Mouse (Mus musculus): Measurements from ENCODE around the gene Gm10320. TPM values are rescaled to one million over a fixed set of nuclear protein-coding genes. Genes with fewer than 3 reads are reported as not detected.
A peak's percentile ranks its signal among the peaks of the same experiment; 100 is the strongest.

The Gm10320 gene
- polyA plus RNA-seq, 2 experiments: 0.85 to 0.96 TPM

GRCm38 (mm10) chr13:98471756-98472155 is 20.0 kb downstream of the Gm10320 start:
- Histone ChIP-seq H3K27me3 (ENCODE audit: control insufficient read depth, insufficient read depth, low read length) (no peaks in the 10 kb centered on the region), H3K4me2 (ENCODE audit: low read depth) (no peak overlapping the region), H3K4me1 (replicated peaks; ENCODE audit: control insufficient read depth in 2 of 2, insufficient read depth in 2 of 2, low read length in 1 of 2) (no peaks in the 10 kb centered on the region), H3K27ac (no peak overlapping the region), H3K4me3 (ENCODE audit: insufficient read depth in 1 of 2, low read depth in 2 of 2, low read length in 2 of 2) (no peak overlapping the region), H3K36me3 (replicated peaks; ENCODE audit: control insufficient read depth, insufficient read depth, low read depth) (no peaks in the 10 kb centered on the region), H3K9ac (replicated peaks) (no peak overlapping the region), H3K9me3 (ENCODE audit: control insufficient read depth, low read length) (no peaks in the 10 kb centered on the region)
- no peak for ATAC-seq (ENCODE audit: insufficient read depth)
- no peak for TF ChIP-seq EP300 (IDR thresholded peaks at IDR 0.05; ENCODE audit: low read depth)
- TF ChIP-seq CTCF (IDR thresholded peaks at IDR 0.05; ENCODE audit: low read depth): no peak
- DNase-seq (ENCODE audit: low read depth in 3 of 3, low spot score in 3 of 3): no peak
- WGBS (ENCODE audit: insufficient replicate concordance): 42% methylated on average over 6 of the region's 6 CpGs

DNA sequence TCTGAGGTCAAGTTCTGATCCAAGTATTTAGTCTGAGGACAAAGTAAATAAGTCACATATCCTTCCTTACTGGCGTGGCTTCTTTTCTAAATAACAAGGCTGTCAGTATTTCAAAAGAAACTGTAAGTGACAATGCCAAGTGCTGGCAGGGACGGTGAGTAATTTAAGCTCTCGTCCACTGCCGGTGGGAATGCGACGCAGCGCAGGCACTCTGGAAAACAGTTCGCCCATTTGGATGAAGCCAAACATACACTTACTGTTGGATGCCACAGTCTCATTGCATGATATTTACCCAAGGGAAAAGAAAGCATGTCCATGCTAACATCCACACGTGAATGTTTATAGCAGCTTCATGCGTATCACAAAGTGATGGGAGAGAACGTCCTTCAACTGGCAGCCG is 21.5 kb downstream of the Gm10320 start:
- WGBS (ENCODE audit: insufficient replicate concordance): 68% methylated on average over 12 of the region's 12 CpGs
- Histone ChIP-seq H3K27ac (no peak overlapping the region), H3K9ac (replicated peaks) (no peak overlapping the region), H3K27me3 (ENCODE audit: control insufficient read depth, insufficient read depth, low read length) (no peaks in the 10 kb centered on the region), H3K4me2 (ENCODE audit: low read depth) (no peak overlapping the region), H3K4me3 (ENCODE audit: insufficient read depth in 1 of 2, low read depth in 2 of 2, low read length in 2 of 2) (no peak overlapping the region), H3K9me3 (ENCODE audit: control insufficient read depth, low read length) (no peaks in the 10 kb centered on the region), H3K4me1 (replicated peaks; ENCODE audit: control insufficient read depth in 2 of 2, insufficient read depth in 2 of 2, low read length in 1 of 2) (no peaks in the 10 kb centered on the region), H3K36me3 (replicated peaks; ENCODE audit: control insufficient read depth, insufficient read depth, low read depth) (no peaks in the 10 kb centered on the region)
- ATAC-seq (ENCODE audit: insufficient read depth): no peak
- DNase-seq (ENCODE audit: low read depth in 3 of 3, low spot score in 3 of 3): no peak
- TF ChIP-seq EP300 (IDR thresholded peaks at IDR 0.05; ENCODE audit: low read depth) (no peak), CTCF (IDR thresholded peaks at IDR 0.05; ENCODE audit: low read depth) (no peak)

DNA sequence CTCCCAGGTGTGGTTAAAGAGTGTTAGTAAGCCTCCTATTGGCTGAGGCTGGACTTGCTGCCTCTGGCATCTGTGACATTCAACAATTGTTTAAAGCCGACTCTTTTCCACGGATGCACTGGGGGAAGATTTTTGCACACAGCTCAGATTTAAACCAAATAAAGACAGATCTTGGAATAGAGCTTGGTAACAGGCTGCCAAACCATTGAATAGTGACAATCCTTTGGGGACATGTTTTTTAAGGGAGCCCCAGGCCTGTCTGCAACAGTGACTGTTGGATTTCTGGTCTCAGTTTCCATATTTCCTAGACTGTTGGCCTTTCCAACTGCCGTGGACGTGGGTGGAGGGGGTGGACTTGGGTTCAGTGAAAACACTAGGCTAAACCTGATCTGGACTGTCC is 21.9 kb downstream of the Gm10320 start:
- H3K36me3 ChIP-seq (replicated peaks; ENCODE audit: control insufficient read depth, insufficient read depth, low read depth): no peaks in the 10 kb centered on the region
- H3K9ac ChIP-seq (replicated peaks): no peak overlapping the region
- H3K27me3 ChIP-seq (ENCODE audit: control insufficient read depth, insufficient read depth, low read length): no peaks in the 10 kb centered on the region
- H3K4me3 ChIP-seq (ENCODE audit: insufficient read depth in 1 of 2, low read depth in 2 of 2, low read length in 2 of 2): no peak overlapping the region
- ATAC-seq (ENCODE audit: insufficient read depth): no peak
- WGBS (ENCODE audit: insufficient replicate concordance): 64% methylated on average over 4 of the region's 4 CpGs
- no peaks in the 10 kb centered on the region for H3K9me3 ChIP-seq (ENCODE audit: control insufficient read depth, low read length)
- no peaks in the 10 kb centered on the region for H3K4me1 ChIP-seq (replicated peaks; ENCODE audit: control insufficient read depth in 2 of 2, insufficient read depth in 2 of 2, low read length in 1 of 2)
- no peak overlapping the region for H3K4me2 ChIP-seq (ENCODE audit: low read depth)
- TF ChIP-seq CTCF (IDR thresholded peaks at IDR 0.05; ENCODE audit: low read depth) (no peak), EP300 (IDR thresholded peaks at IDR 0.05; ENCODE audit: low read depth) (no peak)
- no peak for DNase-seq (ENCODE audit: low read depth in 3 of 3, low spot score in 3 of 3)
- H3K27ac ChIP-seq: no peak overlapping the region

DNA sequence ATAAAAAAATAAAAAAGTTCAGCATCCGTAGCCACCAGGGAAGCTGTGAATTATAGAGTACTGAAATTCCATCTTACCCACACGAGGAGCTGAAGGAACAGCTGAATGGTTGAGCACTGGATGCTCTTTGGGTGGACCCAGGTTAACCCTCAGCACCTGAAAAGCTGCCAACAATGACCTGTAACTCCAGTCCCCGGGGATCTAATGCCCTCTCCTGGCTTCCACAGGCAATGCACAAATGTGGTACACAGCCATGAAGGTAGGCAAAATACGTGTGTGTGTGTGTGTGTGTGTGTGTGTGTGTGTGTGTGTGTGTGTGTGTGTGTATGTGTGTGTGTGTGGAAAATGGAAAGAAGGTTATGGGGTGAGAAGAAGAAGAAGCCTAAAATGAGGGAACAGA is 30.3 kb downstream of the Gm10320 start:
- Histone ChIP-seq H3K4me1 (replicated peaks; ENCODE audit: control insufficient read depth in 2 of 2, insufficient read depth in 2 of 2, low read length in 1 of 2) (no peaks in the 10 kb centered on the region), H3K4me3 (ENCODE audit: insufficient read depth in 1 of 2, low read depth in 2 of 2, low read length in 2 of 2) (no peak overlapping the region), H3K9me3 (ENCODE audit: control insufficient read depth, low read length) (no peaks in the 10 kb centered on the region), H3K36me3 (replicated peaks; ENCODE audit: control insufficient read depth, insufficient read depth, low read depth) (no peaks in the 10 kb centered on the region), H3K4me2 (ENCODE audit: low read depth) (no peak overlapping the region), H3K27ac (no peak overlapping the region), H3K27me3 (ENCODE audit: control insufficient read depth, insufficient read depth, low read length) (no peaks in the 10 kb centered on the region), H3K9ac (replicated peaks) (no peak overlapping the region)
- no peak for DNase-seq (ENCODE audit: low read depth in 3 of 3, low spot score in 3 of 3)
- no peak for TF ChIP-seq CTCF (IDR thresholded peaks at IDR 0.05; ENCODE audit: low read depth)
- TF ChIP-seq EP300 (IDR thresholded peaks at IDR 0.05; ENCODE audit: low read depth): no peak
- WGBS (ENCODE audit: insufficient replicate concordance): 41% methylated on average over 4 of the region's 4 CpGs
- ATAC-seq (ENCODE audit: insufficient read depth): no peak

DNA sequence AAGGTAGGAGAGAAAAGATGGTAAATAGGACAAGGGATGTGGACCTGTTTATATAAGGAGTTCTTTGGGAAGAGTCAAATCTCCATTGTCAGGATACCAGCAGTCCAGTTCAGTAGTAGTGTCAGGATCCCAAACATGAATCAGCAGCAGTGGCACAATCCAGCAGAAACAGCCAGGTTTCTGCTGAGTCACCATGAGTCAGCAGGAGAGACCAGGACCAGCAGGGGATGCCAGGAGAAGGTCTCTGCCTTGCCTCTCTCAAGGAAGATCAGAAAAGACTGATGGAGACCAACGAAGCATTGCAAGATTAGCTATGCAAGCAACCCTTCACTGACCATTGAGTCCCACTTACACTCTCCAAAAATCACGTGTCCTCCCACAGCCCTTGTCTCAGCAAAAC is 35.4 kb downstream of the Gm10320 start:
- Histone ChIP-seq H3K4me2 (ENCODE audit: low read depth) (no peak overlapping the region), H3K9ac (replicated peaks) (no peak overlapping the region), H3K4me1 (replicated peaks; ENCODE audit: control insufficient read depth in 2 of 2, insufficient read depth in 2 of 2, low read length in 1 of 2) (no peaks in the 10 kb centered on the region), H3K36me3 (replicated peaks; ENCODE audit: control insufficient read depth, insufficient read depth, low read depth) (no peaks in the 10 kb centered on the region), H3K4me3 (ENCODE audit: insufficient read depth in 1 of 2, low read depth in 2 of 2, low read length in 2 of 2) (no peak overlapping the region), H3K27me3 (ENCODE audit: control insufficient read depth, insufficient read depth, low read length) (no peaks in the 10 kb centered on the region), H3K9me3 (ENCODE audit: control insufficient read depth, low read length) (no peaks in the 10 kb centered on the region), H3K27ac (no peak overlapping the region)
- ATAC-seq (ENCODE audit: insufficient read depth): no peak
- WGBS (ENCODE audit: insufficient replicate concordance): 36% methylated on average over 2 of the region's 2 CpGs
- no peak for TF ChIP-seq EP300 (IDR thresholded peaks at IDR 0.05; ENCODE audit: low read depth)
- TF ChIP-seq CTCF (IDR thresholded peaks at IDR 0.05; ENCODE audit: low read depth): no peak
- DNase-seq (ENCODE audit: low read depth in 3 of 3, low spot score in 3 of 3): peak in 2 of 3 experiments; percentile 12 to 19

Measured in liver, embryonic 14.5 days (tissue).